Mouse (Mus musculus): ENCODE measurements at regions not wholly inside any gene's neighbourhood (a gene's known extent, or its start where the extent isn't known, plus 50 kb on each side); places are given as distances from the start of the nearest gene placed in this dataset.

DNA sequence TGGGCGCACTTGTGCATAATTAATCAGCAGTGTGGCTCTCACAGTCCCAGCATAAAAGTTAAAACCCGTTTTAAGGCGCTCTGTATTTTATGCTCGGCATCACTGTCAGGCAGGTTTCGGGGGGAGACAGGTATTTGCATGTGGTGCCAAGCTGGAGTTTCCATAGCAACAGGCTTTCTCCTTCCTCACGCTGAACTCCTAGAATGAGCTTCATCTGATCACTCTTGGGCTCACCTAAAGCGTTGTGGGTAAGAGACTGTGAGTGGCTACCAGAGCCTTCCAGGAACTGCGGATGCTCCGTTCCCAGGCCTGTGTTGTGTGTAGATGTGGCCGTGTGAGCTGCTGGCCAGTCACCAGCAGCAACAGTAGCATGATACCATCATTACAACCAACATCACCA lies 161.5 kb downstream of the Ajap1 start:
- no peak for DNase-seq (ENCODE audit: low read depth, low spot score)

DNA sequence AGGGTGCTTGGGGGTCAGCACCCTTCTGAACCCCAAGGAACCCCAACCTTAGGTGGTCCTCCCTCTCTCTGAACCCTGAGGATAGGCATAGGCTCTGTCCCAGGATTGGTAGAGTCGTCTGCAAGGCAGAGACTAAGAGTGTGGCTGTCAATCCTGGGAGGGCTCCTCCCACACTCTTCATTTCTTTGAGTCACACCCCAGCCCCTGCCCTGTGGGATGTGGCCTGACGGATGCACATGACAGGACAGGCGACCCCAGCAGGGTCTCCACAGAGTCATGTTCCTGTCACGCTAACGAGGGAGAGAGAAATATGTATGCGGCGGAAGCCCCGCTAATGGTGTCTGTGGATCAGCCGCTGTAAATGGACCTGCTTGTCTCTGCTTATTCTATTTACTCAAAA lies 162.0 kb downstream of the Ajap1 start:
- no peak for DNase-seq (ENCODE audit: low read depth, low spot score)

DNA sequence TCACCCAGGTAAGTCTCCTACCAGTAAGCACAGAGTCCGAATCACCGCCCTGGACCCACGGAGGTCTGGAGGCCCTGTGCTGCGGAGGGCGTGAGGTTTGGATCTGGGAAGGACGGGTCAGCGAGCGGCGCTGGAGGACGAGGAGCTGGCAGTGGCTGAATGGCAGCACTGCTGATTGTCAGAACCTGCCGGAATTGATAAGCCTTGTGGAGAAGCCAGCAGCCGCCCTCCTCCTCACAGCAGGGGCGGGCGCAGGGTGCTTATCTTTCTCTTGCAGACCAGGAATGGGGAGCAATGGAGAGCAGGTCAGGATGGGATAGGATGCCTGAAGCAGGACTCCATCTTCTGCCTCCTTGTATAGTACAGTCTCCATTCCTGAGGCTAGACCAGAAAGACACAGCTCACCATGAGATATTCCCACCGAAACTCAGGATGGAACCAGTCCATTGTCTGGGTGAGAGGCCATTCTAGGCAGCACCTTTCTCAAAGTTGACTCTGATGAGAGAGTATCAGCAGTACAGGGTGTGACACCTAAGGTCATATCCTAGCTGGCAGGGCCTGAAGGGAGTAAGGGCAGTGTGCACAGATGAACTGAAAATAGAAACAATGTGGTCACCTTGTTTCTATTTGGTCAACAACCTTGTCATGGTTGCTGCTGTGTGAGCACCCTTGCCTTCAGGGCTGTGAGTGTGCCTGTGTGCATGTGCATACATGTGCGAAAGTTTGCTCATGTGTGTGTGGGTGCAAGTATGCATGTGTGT lies 165.5 kb downstream of the Ajap1 start:
- DNase-seq (ENCODE audit: low read depth, low spot score), result no peak

DNA sequence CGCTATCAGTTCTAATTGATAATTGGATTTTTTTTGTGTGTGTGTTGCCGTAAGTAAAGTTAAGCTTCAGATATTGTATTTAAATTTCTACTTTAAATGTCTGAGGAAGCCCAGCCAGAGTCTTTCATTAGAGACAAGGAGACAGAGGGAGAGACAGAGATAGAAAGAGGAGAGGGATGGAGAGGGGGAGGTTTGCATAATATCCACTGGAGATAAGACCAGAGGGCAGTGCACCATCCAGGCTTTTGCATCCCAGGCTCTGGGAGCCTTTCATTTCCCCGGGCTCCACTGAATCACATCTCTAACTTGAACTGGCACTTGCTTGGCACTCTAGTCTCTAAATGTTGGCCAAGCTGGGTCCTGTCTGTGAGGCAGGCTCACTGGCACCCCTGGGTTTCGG lies 166.1 kb downstream of the Ajap1 start:
- no peak for DNase-seq (ENCODE audit: low read depth, low spot score)

DNA sequence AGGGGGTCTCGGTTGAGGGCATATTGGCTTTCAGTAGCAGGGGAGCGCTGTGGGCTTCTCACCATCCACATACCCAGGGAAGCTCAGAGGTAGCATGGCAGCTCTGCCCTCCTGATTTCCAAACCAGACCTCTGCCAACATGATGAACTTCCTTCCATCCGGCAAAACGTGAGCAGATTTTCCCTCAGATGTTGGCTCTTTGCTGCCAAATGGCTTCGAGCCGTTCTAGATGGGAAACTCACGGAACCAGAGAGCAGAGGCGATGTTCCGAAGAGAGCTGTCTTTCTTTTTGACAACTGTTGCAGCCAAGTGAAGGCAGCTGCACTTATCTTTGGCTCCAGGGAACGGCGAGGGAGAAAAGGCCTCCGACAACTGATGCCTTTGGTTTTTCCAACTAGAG lies 168.7 kb downstream of the Ajap1 start:
- no peak for DNase-seq (ENCODE audit: low read depth, low spot score)

DNA sequence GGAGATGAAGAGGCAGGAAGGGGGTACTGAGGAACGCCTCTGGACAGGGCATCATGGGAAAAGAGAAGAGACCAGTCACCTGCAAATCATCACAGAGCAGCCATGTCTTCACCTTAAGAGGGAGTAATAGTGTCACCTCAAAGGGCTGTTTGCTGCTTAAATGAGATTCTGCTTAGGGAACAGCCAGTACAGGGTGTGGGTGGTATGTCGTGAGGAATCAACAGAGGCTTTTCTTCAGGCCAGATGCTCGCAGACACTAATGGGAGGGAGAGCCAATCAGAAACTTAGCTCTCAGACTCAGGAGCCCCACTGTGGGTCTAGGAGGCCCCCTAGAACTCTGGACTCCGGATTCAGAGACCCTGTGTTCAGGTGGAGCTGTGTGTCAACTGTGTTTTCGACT lies 171.0 kb downstream of the Ajap1 start:
- DNase-seq (ENCODE audit: low read depth, low spot score), result no peak

DNA sequence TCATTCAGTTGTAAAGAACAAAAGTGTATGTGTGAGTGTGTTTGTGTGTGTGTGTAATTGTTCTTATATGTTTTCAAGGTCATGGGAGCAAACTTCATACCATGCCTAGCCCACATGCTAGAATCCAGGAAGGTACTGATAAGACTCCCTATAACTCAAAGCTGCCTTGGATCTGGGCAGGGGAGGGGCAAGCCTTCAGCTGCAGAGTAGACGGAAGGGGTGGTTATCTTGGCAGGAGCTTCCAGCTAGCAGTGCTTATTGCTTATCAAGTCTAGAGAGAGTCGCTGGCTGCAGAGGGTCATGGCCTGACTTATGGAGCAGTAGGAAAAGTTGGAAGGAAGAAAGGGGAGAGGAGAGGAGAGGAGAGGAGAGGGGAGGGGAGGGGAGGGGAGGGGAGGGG lies 172.0 kb downstream of the Ajap1 start:
- DNase-seq (ENCODE audit: low read depth, low spot score), result no peak

DNA sequence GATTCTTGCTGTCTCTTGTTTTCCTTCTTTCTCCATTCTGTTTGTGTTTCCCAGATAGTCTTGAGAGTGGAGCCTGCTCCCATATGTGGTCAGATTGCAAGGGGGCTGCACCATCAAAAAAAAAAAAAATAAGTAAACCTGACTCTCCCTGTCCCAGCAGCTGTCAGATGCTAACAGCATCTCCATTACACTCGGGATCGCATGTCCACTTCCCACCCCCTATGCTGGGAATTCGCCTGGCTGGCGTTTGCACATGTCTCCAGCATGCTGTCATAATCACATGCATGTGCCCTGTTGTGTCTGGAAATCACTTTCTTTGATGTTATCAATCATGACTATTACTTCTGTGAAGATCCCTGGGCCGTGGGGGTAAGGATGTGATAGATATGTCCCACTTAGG lies 179.1 kb downstream of the Ajap1 start:
- no peak for DNase-seq (ENCODE audit: low read depth, low spot score)

DNA sequence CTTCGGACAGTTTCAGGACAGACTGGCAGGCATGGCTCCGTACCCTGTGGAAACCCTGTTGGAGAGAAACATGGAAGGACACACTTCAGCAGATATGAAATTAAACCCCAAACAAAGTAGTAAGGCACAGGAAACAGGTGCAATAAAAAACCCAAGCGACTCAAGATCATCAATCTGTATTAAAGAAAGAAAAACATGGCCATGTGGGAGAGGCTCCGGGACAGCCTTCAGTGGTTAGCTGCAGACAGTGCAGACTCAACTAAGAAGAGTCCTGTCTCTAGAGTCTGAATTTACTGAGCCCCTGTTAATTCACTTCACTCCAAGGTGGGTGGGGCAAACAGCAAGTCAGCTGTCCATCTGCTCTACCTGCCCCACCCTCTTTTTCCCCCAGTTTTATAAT lies 179.8 kb downstream of the Ajap1 start:
- DNase-seq (ENCODE audit: low read depth, low spot score), result no peak

DNA sequence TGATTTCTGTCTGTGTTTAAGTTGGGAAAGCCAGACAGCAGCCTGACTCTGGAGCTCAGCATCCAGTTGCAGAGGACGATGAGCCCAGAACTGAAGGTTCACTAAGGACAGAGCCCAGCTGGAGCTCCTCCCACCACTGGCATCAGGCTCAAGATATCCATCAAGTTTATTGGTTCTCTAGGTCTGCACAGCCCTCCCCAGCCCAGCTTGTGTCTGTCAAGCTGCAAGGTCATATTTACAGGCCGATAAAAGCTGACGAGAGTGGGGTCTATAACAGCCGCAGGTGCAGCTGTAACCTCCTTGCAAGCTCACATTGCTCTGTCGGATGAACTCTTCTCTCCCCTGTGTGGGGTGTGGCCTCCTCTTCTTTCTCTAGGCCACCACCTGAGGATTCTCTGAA lies 184.3 kb downstream of the Ajap1 start:
- no peak for DNase-seq (ENCODE audit: low read depth, low spot score)

DNA sequence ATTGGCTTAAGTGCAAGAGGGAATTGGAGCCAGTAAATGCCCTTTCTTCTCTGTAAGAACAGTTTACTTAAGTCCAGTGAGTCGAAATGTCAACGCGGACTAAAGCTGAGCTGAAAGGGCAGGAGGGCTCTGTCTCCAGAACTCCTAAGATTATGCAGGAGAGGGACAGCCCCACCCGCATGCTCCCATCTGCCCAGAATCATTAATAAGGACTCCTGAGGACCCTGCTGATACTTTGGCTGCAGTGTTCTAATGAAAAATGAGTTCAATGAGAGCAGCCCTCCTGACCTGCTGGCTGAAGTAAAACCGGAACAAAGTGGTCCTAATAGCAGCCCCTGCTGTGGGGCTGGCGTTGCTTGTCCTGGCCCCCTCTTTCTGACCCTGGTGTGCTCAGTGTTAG lies 187.8 kb downstream of the Ajap1 start:
- DNase-seq (ENCODE audit: low read depth, low spot score), result no peak

DNA sequence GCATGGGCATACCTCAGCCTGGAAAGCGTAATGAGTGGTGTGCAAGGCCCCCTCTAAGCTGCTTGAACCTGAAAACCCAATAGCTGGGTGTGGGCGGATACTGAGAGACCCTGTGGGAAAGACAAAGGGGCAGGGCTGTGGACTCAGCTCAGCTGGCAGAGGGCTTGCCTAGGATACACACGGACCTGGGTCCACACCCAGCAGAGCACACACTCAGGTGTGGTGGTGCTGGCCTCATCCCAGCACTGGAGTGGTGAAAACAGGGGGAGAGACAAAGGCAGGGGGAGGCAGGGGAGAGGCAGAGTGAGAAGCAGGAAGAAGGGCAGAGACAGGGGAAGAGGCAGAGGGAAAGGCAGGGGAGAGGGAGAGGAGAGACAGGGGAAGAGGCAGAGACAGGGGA lies 189.5 kb downstream of the Ajap1 start:
- no peak for DNase-seq (ENCODE audit: low read depth, low spot score)

DNA sequence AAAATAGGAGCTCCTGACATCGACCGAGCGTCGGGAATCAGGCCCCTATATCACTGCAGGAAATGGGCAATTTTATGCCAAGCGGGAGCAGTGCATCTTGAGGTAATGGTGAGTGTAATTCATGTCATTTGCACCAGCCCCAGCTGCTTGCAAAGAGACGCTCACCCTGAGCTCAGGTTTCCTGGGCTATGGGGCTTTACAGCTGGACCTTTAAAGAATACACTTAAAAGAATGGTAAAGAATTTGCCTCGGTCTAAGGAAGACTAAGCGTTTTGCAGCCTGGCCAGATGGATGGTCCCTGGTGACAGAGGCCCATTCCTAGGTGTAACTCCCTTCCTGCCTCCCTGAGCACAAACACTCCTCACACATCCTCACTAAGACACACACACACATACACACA lies 194.2 kb downstream of the Ajap1 start:
- DNase-seq (ENCODE audit: low read depth, low spot score), result no peak

DNA sequence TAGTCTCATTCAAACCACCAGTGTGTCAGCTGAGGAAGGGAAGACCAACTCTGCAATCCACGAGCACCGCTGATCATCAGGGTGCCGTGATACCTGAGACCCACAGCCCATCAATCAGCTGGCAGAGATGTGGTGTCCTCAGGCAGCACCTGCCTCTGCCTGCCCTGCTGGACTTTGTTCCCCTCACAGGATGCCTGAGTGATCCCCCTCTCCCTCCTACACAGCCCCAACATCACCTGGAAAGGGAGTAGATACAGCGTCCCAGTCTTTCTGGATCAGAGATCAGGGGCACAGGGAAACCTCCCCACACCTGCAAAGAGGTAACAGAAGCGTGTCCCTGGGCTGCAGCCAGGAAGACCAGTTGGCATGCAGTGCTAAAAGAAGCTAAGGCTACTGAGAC lies 198.4 kb downstream of the Ajap1 start:
- DNase-seq (ENCODE audit: low read depth, low spot score), result no peak

DNA sequence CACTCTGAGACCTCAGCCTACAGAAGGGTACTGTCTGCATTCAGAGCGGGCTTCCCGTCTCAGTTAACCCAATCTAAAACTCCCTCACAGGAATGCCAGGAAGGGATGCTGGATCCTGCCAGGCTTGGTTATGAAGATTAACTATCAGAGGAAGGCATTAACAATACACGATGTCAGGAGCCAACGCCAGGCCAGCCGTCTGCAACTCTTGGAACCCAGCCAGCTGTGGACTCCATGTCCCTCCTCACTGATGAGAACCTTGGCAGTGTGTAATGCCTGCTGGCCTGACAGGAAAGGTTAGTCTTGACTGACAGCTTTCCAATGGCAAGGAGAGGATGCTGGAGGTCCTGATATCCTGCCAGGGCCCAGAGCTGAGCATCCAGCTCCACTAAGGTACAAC lies 206.0 kb downstream of the Ajap1 start:
- DNase-seq (ENCODE audit: low read depth, low spot score), result no peak

DNA sequence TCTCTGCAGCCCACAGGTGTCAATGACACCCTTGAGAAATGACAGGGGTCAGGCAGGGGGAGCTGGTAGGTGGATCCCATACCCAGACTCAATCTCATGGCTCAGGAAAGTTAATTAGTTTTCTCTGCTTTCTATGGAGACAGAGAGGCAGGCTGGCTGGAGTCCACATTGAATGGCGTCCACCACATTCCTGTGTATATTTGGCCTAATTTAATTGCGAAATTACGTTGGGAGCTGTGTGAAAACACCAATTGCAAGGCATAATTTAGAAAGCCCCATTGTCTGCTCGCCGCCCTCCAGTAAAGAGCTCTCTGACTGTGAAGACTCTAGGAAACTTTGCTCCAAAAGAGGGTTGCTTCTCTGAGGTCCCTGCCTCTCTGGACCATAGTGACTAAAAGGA lies 211.2 kb downstream of the Ajap1 start:
- no peak for DNase-seq (ENCODE audit: low read depth, low spot score)

DNA sequence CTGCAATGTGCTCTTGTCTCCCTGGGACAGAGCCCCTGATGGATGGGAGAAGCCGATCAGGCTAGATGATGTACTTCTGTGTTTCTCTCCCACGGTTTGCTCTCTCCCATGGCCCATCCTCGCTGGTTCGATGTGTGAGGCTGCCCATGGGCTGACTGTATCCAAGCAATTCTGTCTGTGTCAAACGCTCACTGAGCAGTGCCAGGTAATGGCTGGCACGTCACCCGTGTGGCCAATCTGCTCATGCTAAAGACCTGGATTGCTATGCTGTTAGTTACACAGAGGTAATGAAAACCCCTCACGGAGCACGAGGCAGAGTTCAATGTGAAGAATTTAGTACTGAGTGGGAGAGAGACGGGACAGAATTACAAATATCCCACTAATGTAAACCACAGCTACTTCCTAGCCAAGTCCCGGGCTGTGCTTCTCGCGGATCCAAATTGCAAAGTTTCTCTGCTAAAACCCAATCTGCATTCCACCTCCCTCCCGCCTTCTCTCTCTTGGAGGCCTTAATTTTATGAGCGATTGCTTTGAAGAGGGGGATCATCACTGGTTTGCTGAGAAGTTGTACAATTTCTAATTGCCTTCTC lies 219.3 kb downstream of the Ajap1 start:
- no peak for DNase-seq (ENCODE audit: low read depth, low spot score)

DNA sequence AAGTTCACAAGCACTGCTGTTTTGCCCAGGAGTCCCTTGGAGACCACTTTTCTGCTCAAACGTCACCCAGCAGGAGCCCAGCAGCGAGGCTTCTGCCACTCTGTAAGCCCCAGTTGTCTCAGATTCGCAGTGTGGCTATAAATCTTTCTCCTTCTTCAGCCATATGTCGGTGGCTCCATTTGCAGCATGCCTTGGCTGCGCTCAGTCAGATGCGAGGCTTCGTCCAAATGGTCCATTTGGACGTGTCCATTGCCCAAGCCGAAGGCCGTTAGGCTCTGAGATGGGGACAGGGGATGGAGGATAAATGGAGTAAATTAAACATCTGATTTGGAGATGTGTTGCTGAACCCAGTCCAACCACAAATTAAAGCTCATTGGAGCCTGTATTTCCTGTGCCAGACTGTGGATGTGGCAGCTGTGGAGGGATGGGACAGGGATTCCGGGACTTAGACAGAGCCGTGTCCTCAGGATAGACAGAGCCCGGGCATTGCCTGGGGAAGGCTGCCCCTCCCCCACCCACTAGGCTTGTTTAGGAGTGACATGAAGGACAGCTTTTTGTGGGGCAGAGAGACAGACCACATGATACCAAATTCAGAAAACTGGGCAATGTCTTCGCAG lies 221.6 kb downstream of the Ajap1 start:
- DNase-seq (ENCODE audit: low read depth, low spot score), result no peak

DNA sequence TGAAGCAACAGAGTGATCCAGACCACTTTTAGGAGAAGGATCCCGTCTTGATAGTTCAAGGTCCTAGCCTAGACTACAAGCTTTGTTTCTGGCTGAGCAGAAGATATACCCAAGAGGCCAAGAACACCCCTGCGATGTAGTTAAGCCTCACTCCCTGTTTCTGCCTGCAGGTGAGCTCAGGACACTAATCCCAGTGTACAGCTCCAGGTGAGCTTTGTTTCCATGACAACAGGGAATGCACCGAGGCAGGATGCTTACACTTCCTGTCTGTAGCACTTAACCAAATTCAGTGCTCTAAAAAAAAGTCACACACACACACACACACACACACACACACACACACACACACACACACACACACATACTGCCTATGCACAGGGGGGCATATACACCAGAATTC lies 230.7 kb downstream of the Ajap1 start:
- DNase-seq (ENCODE audit: low read depth, low spot score), result no peak

DNA sequence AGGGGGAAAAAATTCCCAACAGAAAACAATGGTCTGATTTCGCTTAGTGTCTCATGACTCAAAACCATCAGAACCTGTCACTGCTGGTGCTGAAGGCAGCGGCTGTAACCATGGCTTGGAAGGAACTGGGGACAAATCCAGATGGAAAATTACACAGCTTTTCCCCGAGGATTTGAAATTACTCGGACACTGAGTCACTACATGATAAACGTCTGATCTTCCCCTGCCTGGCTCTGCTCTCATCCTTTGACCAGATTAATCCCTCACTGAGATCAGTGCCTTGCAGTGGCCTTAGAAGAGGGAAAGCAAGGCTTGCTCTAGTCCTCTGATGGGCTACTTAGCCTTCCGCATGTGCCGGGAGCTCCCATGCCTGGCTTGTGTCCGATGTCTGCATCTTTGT lies 231.3 kb downstream of the Ajap1 start:
- DNase-seq (ENCODE audit: low read depth, low spot score), result no peak

DNA sequence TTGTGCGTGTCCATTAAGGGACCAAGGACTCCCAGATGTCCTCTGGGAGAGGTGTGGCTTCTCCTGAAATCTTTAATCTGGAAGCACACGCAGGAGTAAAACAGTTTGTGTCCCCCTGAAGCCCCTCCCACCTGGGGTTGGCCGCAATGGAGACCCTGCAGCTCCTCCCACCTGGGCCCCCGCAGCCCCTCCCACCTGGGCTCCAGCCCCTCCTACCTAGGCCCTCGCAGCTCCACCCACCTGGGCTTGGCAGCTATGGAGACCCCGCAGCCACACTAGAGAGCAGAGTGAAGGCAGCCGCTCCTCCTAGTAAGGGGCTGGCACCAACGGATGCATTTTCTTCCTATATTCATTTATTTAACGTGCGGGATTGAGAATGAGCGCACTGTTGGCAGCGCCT lies 245.9 kb downstream of the Ajap1 start:
- DNase-seq (ENCODE audit: low read depth, low spot score), result no peak

DNA sequence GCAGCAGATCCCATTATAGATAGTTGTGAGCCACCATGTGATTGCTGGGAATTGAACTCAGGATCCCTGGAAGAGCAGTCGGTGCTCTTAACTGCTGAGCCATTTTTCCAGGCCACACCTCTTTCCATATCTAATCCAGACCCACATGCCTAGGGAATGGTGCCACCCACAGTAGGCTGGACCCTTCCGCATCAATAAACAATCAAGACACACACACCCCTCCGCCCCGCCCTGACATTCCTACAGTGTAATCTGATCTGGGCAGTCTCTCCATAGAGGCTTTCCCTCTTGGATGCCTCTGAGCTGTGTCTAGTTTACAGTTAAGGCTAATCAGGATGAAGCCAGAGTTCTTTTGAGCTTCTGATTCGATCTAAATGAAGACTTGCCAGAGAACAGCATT lies 248.8 kb downstream of the Ajap1 start:
- DNase-seq (ENCODE audit: low read depth, low spot score), result no peak

DNA sequence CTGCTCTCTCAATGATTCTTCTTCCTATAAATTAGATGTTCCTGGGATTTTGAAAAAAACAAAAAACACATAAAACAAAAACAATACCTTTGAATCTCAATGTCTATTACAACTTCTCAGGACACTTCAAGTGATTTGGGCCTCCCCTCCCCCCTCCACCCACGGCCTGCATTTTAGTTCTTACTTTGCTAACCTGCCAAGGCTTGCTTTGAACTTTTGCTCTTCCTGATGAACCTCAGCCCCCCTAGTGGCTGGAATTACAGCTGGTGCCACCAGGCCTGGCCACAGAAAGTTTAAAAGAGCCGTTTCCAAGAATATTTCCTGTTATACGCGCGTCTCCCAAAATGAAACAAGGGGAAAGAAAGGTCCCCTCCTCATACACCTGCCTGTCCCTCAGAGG lies 253.4 kb downstream of the Ajap1 start:
- no peak for DNase-seq (ENCODE audit: low read depth, low spot score)

All from CD4-positive, CD25-positive, alpha-beta regulatory T cell, adult 2 months (primary cell).